Mouse (Mus musculus) embryonic fibroblast, embryonic 13.5 days (primary cell): ENCODE data around the gene Rnf20.

ENCODE experiments used
- CTCF ChIP-seq: IDR thresholded peaks from 2 replicates; pipeline ENCODE4 v1.5.1; 2011; ENCODE audit warnings: mild to moderate bottlenecking, control low read depth, low read length, moderate library complexity, borderline replicate concordance; ENCODE audit not compliant: insufficient read depth
- POLR2A ChIP-seq: IDR thresholded peaks from 2 replicates; pipeline ENCODE4 v1.6.1; 2011; ENCODE audit warnings: low read depth, mild to moderate bottlenecking, control low read depth, low read length, moderate library complexity

- TF ChIP-seq CTCF (no peak), POLR2A (no peak)
Observed at GRCm38 (mm10) chr4:49676790-49677189, 45.0 kb downstream of the Rnf20 start.
